Mouse (Mus musculus): ENCODE measurements around the gene Rps6kc1. TPM values are rescaled to one million over a fixed set of nuclear protein-coding genes. Genes with fewer than 3 reads are reported as not detected.
A peak's percentile ranks its signal among the peaks of the same experiment; 100 is the strongest.

Gene Rps6kc1
- polyA plus RNA-seq, 1 experiment from 2014 or later, result 20.1 TPM

DNA sequence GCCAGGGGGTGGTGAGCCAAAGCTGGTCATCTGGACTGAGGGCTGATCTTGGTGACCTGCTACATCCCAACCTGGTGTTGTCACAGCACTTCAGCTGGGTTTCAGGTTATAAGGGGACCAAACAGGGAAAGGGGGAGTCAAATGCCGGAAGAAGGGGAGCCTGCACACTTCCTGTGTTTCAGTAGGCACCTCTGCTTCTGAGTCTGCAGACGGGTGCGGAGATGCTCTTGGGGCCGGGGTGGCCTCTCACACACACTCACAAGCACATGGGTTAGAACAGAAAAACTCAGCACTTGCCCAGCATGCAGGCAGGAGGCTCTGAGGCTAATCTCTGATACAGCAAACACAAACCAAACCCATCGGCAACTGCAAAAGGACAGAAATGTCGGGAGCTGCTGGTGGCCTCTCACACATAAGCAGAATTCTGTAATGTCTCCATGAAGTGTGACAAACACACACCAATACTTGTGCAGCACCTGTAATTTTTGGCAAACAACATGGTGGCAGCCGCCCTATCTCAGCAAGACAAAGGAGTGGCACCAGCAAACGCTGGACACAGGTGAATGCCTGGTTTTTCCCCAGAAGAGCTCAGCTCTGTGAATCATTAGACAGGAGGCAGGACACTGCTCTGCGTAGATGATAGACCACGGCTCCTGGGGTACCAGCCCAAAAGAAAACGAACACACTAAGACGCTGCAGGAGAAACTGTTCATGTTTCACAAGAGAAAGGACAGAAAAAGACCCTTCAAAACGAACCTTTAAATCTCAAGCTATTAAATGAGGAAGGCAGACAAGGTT lies 139.3 kb downstream of the Rps6kc1 start:
- no peak for DNase-seq (ENCODE audit: low spot score, missing footprints)
- ATAC-seq (ENCODE audit: low FRiP score), result no peak
- no peaks in the 10 kb centered on the region for H3K36me3 ChIP-seq (ENCODE audit: control insufficient read depth, insufficient read depth, low read length)
- no peaks in the 10 kb centered on the region for H3K27me3 ChIP-seq (ENCODE audit: control insufficient read depth, insufficient read depth, low read length)
- no peaks in the 10 kb centered on the region for H3K9me3 ChIP-seq (ENCODE audit: control insufficient read depth, low read length)
- no peak overlapping the region for H3K9ac ChIP-seq (ENCODE audit: low read length)
- no peak overlapping the region for H3K4me3 ChIP-seq (ENCODE audit: low read depth, low read length)
- no peak overlapping the region for H3K27ac ChIP-seq (ENCODE audit: low read depth, low read length)
- 88% methylated on average over 13 of the region's 13 CpGs for WGBS
- no peaks in the 10 kb centered on the region for H3K4me1 ChIP-seq (ENCODE audit: control insufficient read depth, insufficient read depth, low read length)
- H3K4me2 ChIP-seq, result no peak overlapping the region

DNA sequence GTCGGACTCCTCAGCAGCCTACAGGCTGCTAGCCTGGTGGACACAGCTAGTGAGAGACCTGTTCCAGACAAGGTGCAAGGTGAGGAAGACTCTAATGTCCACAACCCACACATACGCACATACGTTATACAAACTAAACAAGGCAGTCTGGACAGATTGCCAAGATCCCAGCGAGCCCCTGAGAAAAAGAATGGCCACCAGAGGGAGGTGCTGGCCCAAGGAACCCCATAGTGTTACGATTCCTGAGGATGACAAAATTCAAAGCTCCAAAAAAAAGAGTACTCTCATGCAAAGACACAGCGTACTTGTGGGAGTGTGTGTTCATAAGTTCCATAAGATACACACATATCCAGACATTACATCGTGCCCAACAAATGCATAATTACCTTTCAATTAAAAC lies 141.8 kb downstream of the Rps6kc1 start:
- WGBS, result 83% methylated on average over 7 of the region's 7 CpGs
- H3K9me3 ChIP-seq (ENCODE audit: control insufficient read depth, low read length), result peaks cover 2% of the 10 kb centered on the region; the same call in 1 of the 2 replicates

DNA sequence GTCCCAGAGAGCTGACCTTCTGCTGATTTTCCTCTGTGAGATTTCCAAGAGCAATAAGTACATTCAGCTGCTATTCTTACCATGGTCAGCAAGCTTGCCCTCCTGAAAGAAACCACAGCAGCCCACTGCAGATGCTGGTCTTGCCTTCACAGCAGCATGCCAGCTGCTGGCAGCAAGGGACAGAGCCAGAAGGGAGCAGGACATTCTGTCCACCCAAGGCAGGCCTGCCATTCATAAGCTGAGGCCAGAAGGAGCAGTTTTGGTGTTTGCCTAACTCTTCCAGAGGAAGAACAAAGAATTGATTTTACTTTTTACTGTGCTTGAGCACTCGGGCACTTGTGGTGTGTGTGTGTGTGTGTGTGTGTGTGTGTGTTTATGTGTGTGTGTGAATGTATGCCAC lies 143.3 kb downstream of the Rps6kc1 start:
- WGBS, result 79% methylated on average over 1 of the region's 1 CpGs

More for the DNA sequence above, 141.8 kb downstream of the Rps6kc1 start:
- Histone ChIP-seq H3K4me2 (no peak overlapping the region), H3K27ac (ENCODE audit: low read depth, low read length) (no peak overlapping the region), H3K4me1 (ENCODE audit: control insufficient read depth, insufficient read depth, low read length) (no peaks in the 10 kb centered on the region), H3K36me3 (ENCODE audit: control insufficient read depth, insufficient read depth, low read length) (no peaks in the 10 kb centered on the region), H3K4me3 (ENCODE audit: low read depth, low read length) (no peak overlapping the region), H3K27me3 (ENCODE audit: control insufficient read depth, insufficient read depth, low read length) (no peaks in the 10 kb centered on the region), H3K9ac (ENCODE audit: low read length) (no peak overlapping the region)
- DNase-seq (ENCODE audit: low spot score, missing footprints) (no peak), ATAC-seq (ENCODE audit: low FRiP score) (no peak)

DNA sequence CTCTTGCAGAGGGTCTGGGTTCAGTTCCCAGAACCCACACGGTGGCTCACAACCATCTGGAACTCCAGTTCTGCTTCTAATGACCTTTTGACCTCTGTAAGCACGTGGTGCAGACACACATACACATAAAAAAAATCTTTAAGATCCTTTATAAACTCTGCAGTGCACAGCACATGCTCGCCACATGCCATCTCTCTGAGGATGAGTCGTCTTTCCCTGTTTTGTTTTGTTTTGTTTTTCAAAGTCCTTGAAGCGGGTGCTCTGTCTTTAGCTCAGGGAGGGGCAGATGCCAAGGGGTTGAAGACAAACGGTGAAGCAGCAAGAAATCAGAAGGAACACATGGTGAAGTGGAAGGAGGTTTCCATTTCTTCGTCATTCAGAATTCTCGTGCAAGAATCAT lies 143.9 kb downstream of the Rps6kc1 start:
- no peaks in the 10 kb centered on the region for H3K4me1 ChIP-seq (ENCODE audit: control insufficient read depth, insufficient read depth, low read length)
- H3K9me3 ChIP-seq (ENCODE audit: control insufficient read depth, low read length), result peaks cover 2% of the 10 kb centered on the region; the same call in 1 of the 2 replicates
- no peaks in the 10 kb centered on the region for H3K27me3 ChIP-seq (ENCODE audit: control insufficient read depth, insufficient read depth, low read length)
- DNase-seq (ENCODE audit: low spot score, missing footprints), result no peak
- H3K4me2 ChIP-seq, result no peak overlapping the region
- no peaks in the 10 kb centered on the region for H3K36me3 ChIP-seq (ENCODE audit: control insufficient read depth, insufficient read depth, low read length)
- no peak overlapping the region for H3K9ac ChIP-seq (ENCODE audit: low read length)
- WGBS, result 76% methylated on average over 8 of the region's 8 CpGs
- no peak overlapping the region for H3K4me3 ChIP-seq (ENCODE audit: low read depth, low read length)
- ATAC-seq (ENCODE audit: low FRiP score), result no peak
- no peak overlapping the region for H3K27ac ChIP-seq (ENCODE audit: low read depth, low read length)

More for the DNA sequence above, 143.3 kb downstream of the Rps6kc1 start:
- Histone ChIP-seq H3K27ac (ENCODE audit: low read depth, low read length) (no peak overlapping the region), H3K36me3 (ENCODE audit: control insufficient read depth, insufficient read depth, low read length) (no peaks in the 10 kb centered on the region), H3K9me3 (ENCODE audit: control insufficient read depth, low read length) (peaks cover 2% of the 10 kb centered on the region; the same call in 1 of the 2 replicates), H3K4me3 (ENCODE audit: low read depth, low read length) (no peak overlapping the region), H3K27me3 (ENCODE audit: control insufficient read depth, insufficient read depth, low read length) (no peaks in the 10 kb centered on the region), H3K9ac (ENCODE audit: low read length) (no peak overlapping the region), H3K4me2 (no peak overlapping the region), H3K4me1 (ENCODE audit: control insufficient read depth, insufficient read depth, low read length) (no peaks in the 10 kb centered on the region)
- DNase-seq (ENCODE audit: low spot score, missing footprints), result no peak
- ATAC-seq (ENCODE audit: low FRiP score), result no peak

DNA sequence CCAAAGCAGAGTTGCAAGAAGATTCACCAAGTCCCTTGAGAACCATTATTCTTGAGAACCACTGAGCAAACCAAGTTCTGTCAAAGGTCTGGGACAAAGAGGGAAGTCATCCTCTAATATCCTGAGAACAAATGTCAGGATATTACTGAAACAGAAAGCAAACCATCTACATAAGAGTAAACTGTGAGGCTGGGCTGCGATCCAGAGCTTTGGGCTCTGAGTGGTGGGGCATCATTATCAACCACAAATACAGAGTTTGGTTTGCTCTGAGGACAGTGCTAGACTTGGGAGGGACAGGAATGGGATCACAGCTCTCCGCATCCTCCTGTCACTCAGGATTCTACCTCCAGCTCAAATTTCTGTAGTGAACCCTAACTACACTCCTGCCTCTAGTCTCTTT lies 144.8 kb downstream of the Rps6kc1 start:
- 97% methylated on average over 2 of the region's 2 CpGs for WGBS
- ATAC-seq (ENCODE audit: low FRiP score), result no peak

DNA sequence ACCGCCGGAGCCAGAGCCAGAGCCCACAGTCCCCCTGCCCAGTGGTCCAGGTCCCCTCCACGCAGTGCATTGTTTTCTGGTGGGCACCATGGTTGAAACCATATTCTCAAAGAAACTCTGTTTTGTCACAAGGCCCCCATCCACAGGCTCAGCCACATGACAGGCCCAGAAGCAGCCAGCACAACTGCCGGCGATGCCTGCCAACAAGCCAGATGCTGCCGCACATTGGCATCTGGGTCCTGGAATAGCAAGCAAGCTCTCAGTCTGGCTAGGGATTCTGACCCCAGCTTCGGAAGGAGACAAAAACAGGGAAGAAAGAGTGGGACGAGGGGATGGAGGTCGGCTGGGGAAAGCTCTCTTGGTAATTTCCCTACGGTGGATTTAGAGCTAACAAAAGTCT lies 147.8 kb downstream of the Rps6kc1 start:
- 81% methylated on average over 10 of the region's 10 CpGs for WGBS
- no peaks in the 10 kb centered on the region for H3K4me1 ChIP-seq (ENCODE audit: control insufficient read depth, insufficient read depth, low read length)
- H3K9ac ChIP-seq (ENCODE audit: low read length), result no peak overlapping the region
- ATAC-seq (ENCODE audit: low FRiP score) (no peak), DNase-seq (ENCODE audit: low spot score, missing footprints) (no peak)
- no peak overlapping the region for H3K4me2 ChIP-seq
- no peak overlapping the region for H3K27ac ChIP-seq (ENCODE audit: low read depth, low read length)
- no peaks in the 10 kb centered on the region for H3K27me3 ChIP-seq (ENCODE audit: control insufficient read depth, insufficient read depth, low read length)
- H3K4me3 ChIP-seq (ENCODE audit: low read depth, low read length), result no peak overlapping the region
- no peaks in the 10 kb centered on the region for H3K36me3 ChIP-seq (ENCODE audit: control insufficient read depth, insufficient read depth, low read length)
- peaks cover 2% of the 10 kb centered on the region; the same call in 1 of the 2 replicates for H3K9me3 ChIP-seq (ENCODE audit: control insufficient read depth, low read length)

More for the DNA sequence above, 144.8 kb downstream of the Rps6kc1 start:
- no peak for DNase-seq (ENCODE audit: low spot score, missing footprints)
- Histone ChIP-seq H3K4me1 (ENCODE audit: control insufficient read depth, insufficient read depth, low read length) (no peaks in the 10 kb centered on the region), H3K27ac (ENCODE audit: low read depth, low read length) (no peak overlapping the region), H3K36me3 (ENCODE audit: control insufficient read depth, insufficient read depth, low read length) (no peaks in the 10 kb centered on the region), H3K27me3 (ENCODE audit: control insufficient read depth, insufficient read depth, low read length) (no peaks in the 10 kb centered on the region), H3K4me3 (ENCODE audit: low read depth, low read length) (no peak overlapping the region), H3K9ac (ENCODE audit: low read length) (no peak overlapping the region), H3K9me3 (ENCODE audit: control insufficient read depth, low read length) (peaks cover 2% of the 10 kb centered on the region; the same call in 1 of the 2 replicates), H3K4me2 (no peak overlapping the region)

DNA sequence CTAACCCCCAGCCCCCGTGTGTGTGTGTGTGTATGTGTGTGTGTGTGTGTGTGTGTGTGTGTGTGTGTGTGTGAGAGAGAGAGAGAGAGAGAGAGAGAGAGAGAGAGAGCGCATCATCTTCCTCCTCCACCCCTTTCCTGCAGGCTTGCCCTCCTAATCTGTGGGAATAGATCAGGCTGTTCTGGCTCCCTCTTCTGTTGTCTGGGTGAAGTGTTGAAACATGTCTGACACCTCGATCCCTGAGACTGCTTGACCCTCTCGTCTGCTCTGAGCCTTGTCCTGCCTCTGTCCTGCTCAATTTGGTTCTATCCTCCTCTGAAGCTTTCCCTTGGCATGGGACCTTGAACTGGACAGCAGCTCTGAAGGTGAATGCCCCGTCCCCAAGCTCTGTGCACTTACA lies 149.8 kb downstream of the Rps6kc1 start:
- ATAC-seq (ENCODE audit: low FRiP score) (peak; percentile 62; the same call in 1 of the 2 replicates), DNase-seq (ENCODE audit: low spot score, missing footprints) (no peak)
- 41% methylated on average over 5 of the region's 5 CpGs for WGBS
- Histone ChIP-seq H3K9ac (ENCODE audit: low read length) (no peak overlapping the region), H3K4me1 (ENCODE audit: control insufficient read depth, insufficient read depth, low read length) (no peaks in the 10 kb centered on the region), H3K27me3 (ENCODE audit: control insufficient read depth, insufficient read depth, low read length) (no peaks in the 10 kb centered on the region), H3K36me3 (ENCODE audit: control insufficient read depth, insufficient read depth, low read length) (no peaks in the 10 kb centered on the region), H3K27ac (ENCODE audit: low read depth, low read length) (no peak overlapping the region), H3K4me3 (ENCODE audit: low read depth, low read length) (no peak overlapping the region), H3K9me3 (ENCODE audit: control insufficient read depth, low read length) (peaks cover 2% of the 10 kb centered on the region; the same call in 1 of the 2 replicates), H3K4me2 (no peak overlapping the region)

DNA sequence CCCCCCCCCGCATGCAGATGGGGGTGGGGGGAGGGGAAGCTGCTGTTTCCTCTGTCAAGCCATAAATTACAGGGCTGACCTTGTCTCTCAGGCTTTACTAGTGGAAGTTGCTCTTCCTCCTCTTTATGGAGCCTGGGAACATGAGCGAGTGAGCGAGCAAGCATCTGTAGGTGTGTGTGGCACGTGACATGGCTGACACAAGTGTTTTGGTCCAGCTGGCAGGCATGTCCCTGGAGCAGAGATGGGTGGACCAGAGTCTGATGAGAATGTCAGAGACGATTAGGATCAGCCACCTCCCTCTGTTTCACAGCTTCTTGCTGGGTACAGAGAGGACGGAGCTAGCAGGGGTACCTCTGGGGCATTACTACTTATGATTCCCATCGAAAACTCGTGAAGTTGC lies 153.7 kb downstream of the Rps6kc1 start:
- WGBS, result 82% methylated on average over 8 of the region's 8 CpGs

DNA sequence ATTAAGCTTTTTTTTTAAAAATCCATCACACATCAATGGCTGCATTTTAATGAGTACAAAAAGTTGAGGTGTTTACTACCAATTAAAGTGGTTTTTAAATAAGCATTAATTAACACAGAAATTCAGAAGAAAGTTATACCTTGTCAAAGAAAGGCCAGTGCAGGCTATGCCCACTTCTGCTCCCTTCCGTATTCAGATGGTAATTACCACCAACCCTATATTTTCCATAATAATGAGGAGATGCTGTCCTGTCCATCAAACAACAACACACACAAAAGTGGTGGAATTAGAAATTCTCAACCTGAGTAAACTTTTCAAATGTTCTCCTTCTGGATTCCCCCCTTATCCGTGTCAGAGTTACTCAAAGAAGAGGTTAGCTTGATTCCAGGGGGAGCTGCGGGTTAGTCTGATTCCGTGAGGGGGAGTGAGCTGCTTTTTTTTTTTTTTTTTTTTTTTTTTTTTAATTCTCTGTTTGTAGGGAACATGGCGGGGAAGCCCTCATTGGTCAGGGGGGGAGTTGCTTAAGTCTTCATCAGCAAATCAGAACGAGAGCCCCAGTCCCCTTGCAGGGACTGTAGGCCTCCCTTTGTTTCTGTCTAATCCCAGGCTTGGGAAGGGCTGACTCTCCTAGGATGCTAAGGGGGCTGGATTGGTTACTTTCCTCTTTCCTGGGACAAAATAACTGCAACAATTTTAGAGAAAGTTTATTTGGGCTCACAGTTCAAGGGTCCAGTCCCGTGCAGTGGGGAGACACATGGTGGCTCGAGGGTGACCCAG lies 159.6 kb downstream of the Rps6kc1 start:
- peak; percentile 89 for DNase-seq (ENCODE audit: low spot score, missing footprints)

More for the DNA sequence above, 153.7 kb downstream of the Rps6kc1 start:
- no peak for DNase-seq (ENCODE audit: low spot score, missing footprints)
- Histone ChIP-seq H3K9me3 (ENCODE audit: control insufficient read depth, low read length) (no peaks in the 10 kb centered on the region), H3K27me3 (ENCODE audit: control insufficient read depth, insufficient read depth, low read length) (no peaks in the 10 kb centered on the region), H3K4me3 (ENCODE audit: low read depth, low read length) (no peak overlapping the region), H3K4me2 (no peak overlapping the region), H3K4me1 (ENCODE audit: control insufficient read depth, insufficient read depth, low read length) (no peaks in the 10 kb centered on the region), H3K9ac (ENCODE audit: low read length) (no peak overlapping the region), H3K27ac (ENCODE audit: low read depth, low read length) (no peak overlapping the region), H3K36me3 (ENCODE audit: control insufficient read depth, insufficient read depth, low read length) (no peaks in the 10 kb centered on the region)
- ATAC-seq (ENCODE audit: low FRiP score), result no peak

More for the DNA sequence above, 159.6 kb downstream of the Rps6kc1 start:
- Histone ChIP-seq H3K9ac (ENCODE audit: low read length) (no peak overlapping the region), H3K4me1 (ENCODE audit: control insufficient read depth, insufficient read depth, low read length) (peaks cover 6% of the 10 kb centered on the region; the same call in 1 of the 2 replicates), H3K27me3 (ENCODE audit: control insufficient read depth, insufficient read depth, low read length) (no peaks in the 10 kb centered on the region), H3K4me2 (peak overlapping the region; percentile 3; the same call in 1 of the 2 replicates), H3K36me3 (ENCODE audit: control insufficient read depth, insufficient read depth, low read length) (no peaks in the 10 kb centered on the region), H3K9me3 (ENCODE audit: control insufficient read depth, low read length) (no peaks in the 10 kb centered on the region), H3K4me3 (ENCODE audit: low read depth, low read length) (no peak overlapping the region), H3K27ac (ENCODE audit: low read depth, low read length) (peak overlapping the region; percentile 55)
- 19% methylated on average over 8 of the region's 8 CpGs for WGBS
- peak; percentile 94 for ATAC-seq (ENCODE audit: low FRiP score)

All from midbrain, embryonic 11.5 days (tissue).